Mouse (Mus musculus) ES-E14 (cell line): ENCODE results near the gene Fcrlb. TPM values are rescaled to one million over a fixed set of nuclear protein-coding genes. Genes with fewer than 3 reads are reported as not detected.
"Not testable (repeated sequence)": the region's sequence is repeated elsewhere in the genome, so short reads cannot be mapped to it uniquely, and the experiment has no call there.

Source experiments
- DNase-seq: peaks from one replicate; pipeline ENCODE4 v3.0.0-alpha.2; 2013; ENCODE audit warnings: low read depth, low spot score
- H3K27ac ChIP-seq: 2 replicates; pipeline ENCODE4 v1.5.1; 2012; ENCODE audit warnings: low read depth, mild to moderate bottlenecking, low read length, moderate library complexity, mixed read lengths; ENCODE audit not compliant: poor library complexity, insufficient read depth, severe bottlenecking
- H3K36me3 ChIP-seq: 2 replicates; pipeline ENCODE4 v1.6.1; 2012; ENCODE audit warnings: mild to moderate bottlenecking, low read length, moderate library complexity, mixed read lengths; ENCODE audit not compliant: control insufficient read depth, poor library complexity, insufficient read depth, severe bottlenecking
- H3K4me1 ChIP-seq, 2 experiments: fragments of 150-350 bp in 1 of 2; sonication (generic) in 1 of 2; 2 replicates each; pipeline ENCODE4 v1.6.1; 2012; ENCODE audit warnings: low read length in 2 of 2, mild to moderate bottlenecking in 1 of 2, mixed read lengths in 1 of 2; ENCODE audit not compliant: control insufficient read depth in 2 of 2, insufficient read depth in 2 of 2, poor library complexity in 1 of 2
- H3K4me3 ChIP-seq, 2 experiments: fragments of 150-350 bp in 1 of 2; sonication (generic) in 1 of 2; 2 replicates each; pipeline ENCODE4 v1.5.1; 2012; ENCODE audit warnings: low read length in 2 of 2, low read depth in 1 of 2, mild to moderate bottlenecking in 1 of 2, mixed read lengths in 1 of 2; ENCODE audit not compliant: insufficient read depth in 1 of 2, poor library complexity in 1 of 2, severe bottlenecking in 1 of 2
- H3K9ac ChIP-seq: 2 replicates; pipeline ENCODE4 v1.6.1; 2012; ENCODE audit warnings: low read depth, mild to moderate bottlenecking, low read length, mixed read lengths; ENCODE audit not compliant: poor library complexity, insufficient read depth, severe bottlenecking
- H3K9me3 ChIP-seq: fragments of 150-350 bp; sonication (generic); 2 replicates; pipeline ENCODE4 v1.6.1; 2012; ENCODE audit warnings: low read depth, mild to moderate bottlenecking, low read length; ENCODE audit not compliant: control insufficient read depth, insufficient read depth
- CHD2 ChIP-seq: IDR thresholded peaks from 2 replicates; pipeline ENCODE4 v1.6.1; 2014; ENCODE audit warnings: mild to moderate bottlenecking, low read depth, low read length, inconsistent platforms
- HCFC1 ChIP-seq: IDR thresholded peaks from 2 replicates; pipeline ENCODE4 v1.6.1; 2012; ENCODE audit warnings: low read length, inconsistent platforms, borderline replicate concordance; ENCODE audit not compliant: insufficient read depth
- MAFK ChIP-seq: IDR thresholded peaks from 2 replicates; pipeline ENCODE4 v1.6.1; 2014; ENCODE audit warnings: mild to moderate bottlenecking, low read depth, low read length, inconsistent platforms; ENCODE audit not compliant: insufficient read depth
- ZC3H11A ChIP-seq: IDR thresholded peaks from 2 replicates; pipeline ENCODE4 v1.6.1; 2012; ENCODE audit warnings: low read depth, mild to moderate bottlenecking, inconsistent platforms, low read length, borderline replicate concordance
- ZNF384 ChIP-seq: IDR thresholded peaks from 2 replicates; pipeline ENCODE4 v1.6.1; 2012; ENCODE audit warnings: low read depth, low read length, inconsistent platforms
- in situ Hi-C, 2 experiments: fragments of 600-800 bp; cut with MboI; formaldehyde crosslinking; loops; one replicate each; pipeline ENCODE4 v1.15.1; 2025; ENCODE audit warnings: low sequenced_read_pairs in 2 of 2, inconsistent platforms in 1 of 2; ENCODE audit not compliant: unreplicated experiment in 2 of 2
- total RNA-seq: library from RNA; depleted of rRNA; stranded (reverse); fragments of 300-350 nt; gene quantifications from 2 replicates; pipeline ENCODE4 v1.2.3, GENCODE M21; 2012

The Fcrlb gene
- total RNA-seq, 1 experiment, result not detected

DNA sequence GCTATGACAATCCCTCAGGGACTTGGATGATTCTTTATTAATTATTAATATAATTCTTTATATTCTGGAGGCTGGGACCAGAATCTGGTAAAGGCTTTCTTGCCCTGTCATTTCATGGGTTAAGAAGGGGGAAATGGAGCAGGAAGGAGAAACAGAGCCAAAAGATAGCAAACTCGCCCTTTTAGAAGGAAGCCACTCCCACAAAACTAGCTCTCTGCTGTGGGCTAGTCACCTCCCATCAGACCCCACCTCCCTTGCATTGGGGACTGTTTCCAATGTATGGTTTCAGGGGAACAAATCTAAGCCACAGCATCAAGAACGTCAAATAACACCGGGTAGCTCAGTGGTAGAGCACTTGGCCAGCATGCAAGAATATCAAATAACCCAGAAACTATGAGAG, 45.5 kb upstream of the Fcrlb start:
- Histone ChIP-seq H3K9ac (no peak overlapping the region), H3K36me3 (no peaks in the 10 kb centered on the region), H3K4me1 (peaks cover 1 to 3% of the 10 kb centered on the region in 2 experiments; a peak in 2 of 4 replicates), H3K27ac (no peak overlapping the region), H3K4me3 (no peak overlapping the region), H3K9me3 (no peaks in the 10 kb centered on the region)
- DNase-seq, result no peak
- TF ChIP-seq MAFK (no peak), HCFC1 (no peak), ZNF384 (no peak), ZC3H11A (no peak), CHD2 (no peak)
- in situ Hi-C loops, result no loop called here

- no peak for TF ChIP-seq MAFK
- no peak for TF ChIP-seq HCFC1
- TF ChIP-seq CHD2, result no peak
- TF ChIP-seq ZC3H11A, result no peak
- TF ChIP-seq ZNF384, result no peak
- in situ Hi-C loops, result no loop called here
- no peaks in the 10 kb centered on the region for H3K36me3 ChIP-seq
- no peaks in the 10 kb centered on the region for H3K4me1 ChIP-seq
- H3K4me3 ChIP-seq, result no peak overlapping the region
- DNase-seq, result no peak
- no peaks in the 10 kb centered on the region for H3K9me3 ChIP-seq
- no peak overlapping the region for H3K27ac ChIP-seq
- no peak overlapping the region for H3K9ac ChIP-seq
Measured at GRCm38 (mm10) chr1:170953192-170953591, 40.5 kb upstream of the Fcrlb start.

DNA sequence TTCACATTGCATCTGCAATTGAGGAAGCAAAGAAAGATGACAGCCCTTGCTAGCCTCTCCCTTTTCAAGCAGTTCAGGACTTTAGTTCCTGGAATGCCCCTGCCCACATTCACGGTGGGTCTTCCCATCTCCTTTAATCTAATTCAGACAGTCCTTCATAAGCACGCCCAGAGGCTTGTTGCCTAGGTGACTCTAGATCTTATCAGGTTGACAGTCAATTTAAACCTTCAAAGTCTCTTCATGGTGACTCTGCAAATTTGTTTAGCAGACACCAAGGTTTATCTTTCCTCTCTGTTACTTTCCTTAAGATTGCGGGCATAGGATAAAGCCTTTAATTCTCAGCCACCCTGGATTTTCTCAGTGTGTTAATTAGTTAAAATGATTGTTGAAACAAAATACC, 38.0 kb upstream of the Fcrlb start:
- no peak for DNase-seq
- no peak overlapping the region for H3K4me3 ChIP-seq
- no peaks in the 10 kb centered on the region for H3K4me1 ChIP-seq
- H3K36me3 ChIP-seq, result no peaks in the 10 kb centered on the region
- no peaks in the 10 kb centered on the region for H3K9me3 ChIP-seq
- TF ChIP-seq CHD2, result no peak
- no peak for TF ChIP-seq HCFC1
- TF ChIP-seq MAFK, result no peak
- no peak for TF ChIP-seq ZNF384
- no peak for TF ChIP-seq ZC3H11A
- in situ Hi-C loops, result no loop called here
- no peak overlapping the region for H3K9ac ChIP-seq
- H3K27ac ChIP-seq, result no peak overlapping the region

DNA sequence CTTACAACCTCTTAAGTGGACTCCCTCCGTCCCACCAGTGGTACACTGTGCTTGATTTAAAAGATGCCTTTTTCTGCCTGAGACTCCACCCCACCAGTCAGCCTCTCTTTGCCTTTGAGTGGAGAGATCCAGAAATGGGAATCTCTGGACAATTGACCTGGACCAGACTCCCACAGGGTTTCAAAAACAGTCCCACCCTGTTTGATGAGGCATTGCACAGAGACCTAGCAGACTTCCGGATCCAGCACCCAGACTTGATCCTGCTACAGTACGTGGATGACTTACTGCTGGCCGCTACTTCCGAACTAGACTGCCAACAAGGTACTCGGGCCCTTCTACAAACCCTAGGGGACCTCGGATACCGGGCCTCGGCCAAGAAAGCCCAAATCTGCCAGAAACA, 32.2 kb upstream of the Fcrlb start:
- in situ Hi-C loops, H3K4me1 ChIP-seq, H3K9me3 ChIP-seq, DNase-seq, H3K36me3 ChIP-seq, H3K4me3 ChIP-seq, H3K27ac ChIP-seq, H3K9ac ChIP-seq: not testable (repeated sequence)

DNA sequence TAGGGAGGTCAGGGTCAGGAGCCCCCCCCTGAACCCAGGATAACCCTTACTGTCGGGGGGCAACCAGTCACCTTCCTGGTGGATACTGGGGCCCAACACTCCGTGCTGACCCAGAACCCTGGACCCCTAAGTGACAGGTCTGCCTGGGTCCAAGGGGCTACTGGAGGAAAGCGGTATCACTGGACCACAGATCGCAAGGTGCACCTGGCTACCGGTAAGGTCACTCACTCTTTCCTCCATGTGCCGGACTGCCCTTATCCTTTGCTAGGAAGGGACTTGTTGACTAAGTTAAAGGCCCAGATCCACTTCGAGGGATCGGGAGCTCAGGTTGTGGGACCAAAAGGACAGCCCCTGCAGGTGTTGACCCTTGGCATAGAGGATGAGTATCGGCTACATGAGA, 31.4 kb upstream of the Fcrlb start:
- in situ Hi-C loops, H3K9me3 ChIP-seq, H3K4me1 ChIP-seq, H3K36me3 ChIP-seq, H3K4me3 ChIP-seq, DNase-seq, H3K9ac ChIP-seq, H3K27ac ChIP-seq: not testable (repeated sequence)
